Mouse (Mus musculus) neural tube, embryonic 14.5 days (tissue): ENCODE data around the gene Dlx4. TPM values are rescaled to one million over a fixed set of nuclear protein-coding genes. Genes with fewer than 3 reads are reported as not detected.

Experiments used
- ATAC-seq: fragments of 200-750 bp; cut with Nextera tagmentation; 2 replicates; pipeline ENCODE4 v1.8.0; 2017; ENCODE audit warnings: low read depth, mild to moderate bottlenecking, moderate TSS enrichment, moderate library complexity
- H3K27ac ChIP-seq: fragments of 300-500 bp; sonication (generic); 2 replicates; pipeline ENCODE4 v1.5.1; 2014; ENCODE audit warnings: low read depth, mild to moderate bottlenecking, control low read depth, low read length, moderate library complexity, mixed read lengths
- H3K27me3 ChIP-seq: fragments of 300-500 bp; sonication (generic); 2 replicates; pipeline ENCODE4 v1.6.1; 2014; ENCODE audit warnings: low read length; ENCODE audit not compliant: control insufficient read depth, insufficient read depth
- H3K36me3 ChIP-seq: fragments of 300-500 bp; sonication (generic); 2 replicates; pipeline ENCODE4 v1.6.1; 2014; ENCODE audit warnings: low read length, mixed read lengths; ENCODE audit not compliant: control insufficient read depth, insufficient read depth
- H3K4me1 ChIP-seq: fragments of 300-500 bp; sonication (generic); 2 replicates; pipeline ENCODE4 v1.6.1; 2014; ENCODE audit warnings: low read length; ENCODE audit not compliant: control insufficient read depth, insufficient read depth
- H3K4me2 ChIP-seq: fragments of 300-500 bp; sonication (generic); 2 replicates; pipeline ENCODE4 v1.6.1; 2014; ENCODE audit warnings: mild to moderate bottlenecking, low read depth, low read length, control low read depth
- H3K4me3 ChIP-seq: fragments of 300-500 bp; sonication (generic); 2 replicates; pipeline ENCODE4 v1.5.1; 2014; ENCODE audit warnings: low read depth, low read length, control low read depth, mixed read lengths
- H3K9ac ChIP-seq: fragments of 300-500 bp; sonication (generic); replicated peaks from 2 replicates; pipeline ENCODE4 v1.6.1; 2014; ENCODE audit warnings: low read depth, mild to moderate bottlenecking, control low read depth, low read length, mixed read lengths
- H3K9me3 ChIP-seq: fragments of 300-500 bp; sonication (generic); 2 replicates; pipeline ENCODE4 v1.6.1; 2016; ENCODE audit warnings: low read length; ENCODE audit not compliant: control insufficient read depth
- WGBS: fragments of 180-500 bp; shearing (Covaris S2); extraction: QIAGEN DNeasy Blood & Tissue Kit; methylation state at CpG from one replicate; pipeline ENCODE4 v1.1.7; 2014; 5-methylcytosine and 5-hydroxymethylcytosine counted together
- polyA plus RNA-seq: library from polyadenylated mRNA; unstranded; fragments of >200 nt; fragmentation: Nextera tagmentation; extraction: Ambion mirVana; gene quantifications from 2 replicates; pipeline ENCODE4 v1.2.1, GENCODE M21; 2014

Gene Dlx4
- polyA plus RNA-seq, 1 experiment from 2014 or later, result not detected

DNA sequence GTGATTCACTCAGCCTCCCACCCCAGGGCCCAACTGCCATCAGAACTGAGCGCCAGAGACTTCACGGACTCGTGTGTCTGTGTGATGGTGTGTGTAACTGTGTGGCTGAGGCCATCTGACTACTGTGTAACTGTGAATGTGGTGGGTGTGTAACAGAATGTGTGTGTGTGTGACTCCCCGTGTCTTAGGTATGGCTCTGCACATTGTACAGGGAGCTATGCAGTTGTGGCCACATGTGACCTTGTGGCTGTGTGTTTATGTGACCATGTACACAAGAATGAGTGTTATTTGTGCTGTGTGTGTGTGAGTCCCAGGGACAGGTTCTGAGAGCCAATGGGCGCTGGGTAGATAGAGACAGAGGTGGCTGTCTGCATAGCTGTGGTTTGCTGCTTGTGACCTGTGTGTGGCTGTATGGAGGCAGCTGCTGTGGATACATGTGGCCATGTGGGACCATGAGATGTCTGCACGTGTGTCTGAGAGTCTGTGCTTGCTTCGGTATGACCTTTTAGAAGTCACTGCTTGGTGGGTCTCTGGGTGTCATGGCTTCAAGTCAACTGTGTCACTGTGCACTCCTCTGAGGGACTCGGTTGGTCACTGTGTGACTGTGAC lies 13.8 kb upstream of the Dlx4 start:
- H3K9me3 ChIP-seq, result no peaks in the 10 kb centered on the region
- H3K4me1 ChIP-seq, result no peaks in the 10 kb centered on the region
- H3K27ac ChIP-seq, result no peak overlapping the region
- WGBS, result 85% methylated on average over 8 of the region's 8 CpGs
- H3K4me2 ChIP-seq, result no peak overlapping the region
- H3K27me3 ChIP-seq, result no peaks in the 10 kb centered on the region
- H3K9ac ChIP-seq, result no peak overlapping the region
- ATAC-seq, result no peak
- no peaks in the 10 kb centered on the region for H3K36me3 ChIP-seq
- no peak overlapping the region for H3K4me3 ChIP-seq

DNA sequence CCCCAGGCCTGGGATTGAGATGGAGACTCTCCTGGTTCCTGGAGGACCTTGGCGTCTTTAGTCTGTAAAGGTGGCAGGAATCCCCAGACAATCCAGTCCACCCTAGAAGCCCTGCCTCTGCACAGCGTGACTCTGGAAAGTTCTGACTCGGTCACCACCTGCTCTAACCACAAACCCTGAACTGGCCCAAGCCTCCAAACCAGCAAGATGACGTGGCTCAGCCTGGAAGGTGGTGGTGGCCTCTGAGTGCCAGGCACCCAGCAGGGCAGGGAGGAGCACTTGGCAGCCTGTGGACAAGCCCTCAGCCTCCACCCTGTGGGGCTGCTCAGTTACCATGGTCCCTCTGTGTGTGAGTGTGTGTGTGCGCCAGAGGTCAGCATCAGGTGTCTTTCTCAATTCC lies 11.8 kb upstream of the Dlx4 start:
- Histone ChIP-seq H3K4me3 (no peak overlapping the region), H3K9ac (no peak overlapping the region), H3K36me3 (no peaks in the 10 kb centered on the region), H3K9me3 (no peaks in the 10 kb centered on the region), H3K4me1 (no peaks in the 10 kb centered on the region), H3K27ac (no peak overlapping the region), H3K4me2 (no peak overlapping the region), H3K27me3 (no peaks in the 10 kb centered on the region)
- WGBS, result 79% methylated on average over 5 of the region's 5 CpGs
- ATAC-seq, result no peak

DNA sequence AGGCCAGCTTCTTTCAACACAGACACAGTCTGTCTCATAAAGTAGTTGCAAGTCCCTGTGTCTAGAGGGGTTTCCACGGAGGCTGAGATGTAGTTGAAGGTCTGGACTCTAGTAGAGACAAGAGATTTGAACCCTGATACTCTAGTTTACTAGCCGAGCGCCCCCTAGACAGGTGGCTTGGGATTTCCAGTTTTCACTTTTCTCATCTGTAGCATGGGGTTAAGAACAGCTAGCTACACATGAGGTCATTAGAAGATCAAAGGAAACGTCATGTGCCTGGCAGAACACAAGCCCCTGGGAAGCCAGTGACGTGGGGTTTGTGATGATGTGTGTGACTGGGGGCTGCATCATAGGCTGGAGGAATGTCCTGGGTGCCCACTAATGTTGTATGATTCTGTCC lies 11.3 kb upstream of the Dlx4 start:
- Histone ChIP-seq H3K9ac (no peak overlapping the region), H3K27ac (no peak overlapping the region), H3K4me2 (no peak overlapping the region), H3K9me3 (no peaks in the 10 kb centered on the region), H3K36me3 (no peaks in the 10 kb centered on the region), H3K4me1 (no peaks in the 10 kb centered on the region), H3K27me3 (0 out of 2 replicates have a peak, but pooled peaks cover 1% of the 10 kb centered on the region), H3K4me3 (no peak overlapping the region)
- no peak for ATAC-seq
- WGBS, result 59% methylated on average over 5 of the region's 5 CpGs

DNA sequence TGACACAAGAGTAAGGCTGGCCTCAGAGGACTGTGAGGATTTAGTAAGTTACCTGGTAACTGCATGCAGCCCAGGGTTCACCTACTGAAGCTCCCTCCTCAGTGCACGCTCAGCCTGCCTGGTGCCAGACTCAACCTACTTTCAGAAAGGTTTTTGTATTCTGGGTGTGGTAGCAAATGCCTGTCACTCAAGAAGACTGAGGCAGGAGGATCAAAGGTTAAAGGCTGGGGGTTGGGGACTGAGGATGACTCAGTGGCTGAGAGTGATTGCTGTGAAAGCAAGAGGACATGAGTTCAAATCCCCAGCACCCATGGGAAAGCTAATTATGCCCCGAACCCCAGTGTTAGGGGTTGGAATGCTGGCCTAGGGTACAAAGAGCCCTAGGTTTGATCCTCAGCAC lies 9.4 kb upstream of the Dlx4 start:
- Histone ChIP-seq H3K27ac (no peak overlapping the region), H3K4me2 (no peak overlapping the region), H3K9me3 (no peaks in the 10 kb centered on the region), H3K9ac (no peak overlapping the region), H3K36me3 (no peaks in the 10 kb centered on the region), H3K4me1 (no peaks in the 10 kb centered on the region), H3K4me3 (no peak overlapping the region), H3K27me3 (peaks cover 16% of the 10 kb centered on the region)
- no peak for ATAC-seq
- 79% methylated on average over 2 of the region's 2 CpGs for WGBS

DNA sequence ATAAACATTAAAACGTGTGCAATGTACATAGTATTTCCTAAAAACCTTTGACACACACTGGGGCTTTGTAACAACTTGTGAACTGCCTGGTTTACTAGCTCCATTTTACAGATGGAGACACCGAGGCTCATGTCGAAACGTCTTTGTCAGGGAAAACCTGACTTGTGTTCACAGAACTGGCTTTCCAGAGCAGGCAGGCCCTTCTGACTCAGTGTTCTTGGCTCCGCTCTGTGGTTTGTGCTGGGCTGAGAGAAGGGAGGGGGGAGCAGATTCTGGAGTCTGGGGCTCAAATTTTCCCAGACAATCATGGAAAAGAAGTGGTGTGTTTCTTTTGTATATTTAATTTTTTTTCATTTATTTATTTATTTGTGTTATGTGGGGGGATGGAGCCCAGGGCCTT lies 7.6 kb upstream of the Dlx4 start:
- Histone ChIP-seq H3K4me1 (no peaks in the 10 kb centered on the region), H3K27me3 (peaks cover 23% of the 10 kb centered on the region), H3K4me2 (no peak overlapping the region), H3K36me3 (no peaks in the 10 kb centered on the region), H3K4me3 (no peak overlapping the region), H3K9ac (no peak overlapping the region), H3K27ac (no peak overlapping the region), H3K9me3 (no peaks in the 10 kb centered on the region)
- WGBS, result 84% methylated on average over 5 of the region's 5 CpGs
- ATAC-seq, result no peak

DNA sequence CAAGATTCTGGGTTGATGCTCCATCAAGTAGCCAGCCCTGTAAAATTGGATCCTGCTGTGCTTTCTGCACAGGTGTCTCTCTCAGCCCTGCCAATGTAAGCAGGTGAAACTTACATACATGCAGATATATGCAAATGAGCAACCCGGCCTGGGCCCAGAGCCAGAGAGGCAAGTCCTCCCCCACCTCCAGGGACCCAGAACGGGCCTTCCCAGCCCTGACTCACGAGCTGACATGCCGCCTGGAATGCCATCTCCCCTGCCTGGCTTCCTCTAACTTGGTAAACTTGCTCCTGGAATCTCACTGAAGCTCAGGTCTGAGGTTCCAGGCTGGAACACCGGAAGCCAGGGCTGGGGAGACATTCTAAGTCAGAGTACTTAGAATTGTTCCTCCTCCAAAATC lies 7.1 kb upstream of the Dlx4 start:
- 28% methylated on average over 5 of the region's 5 CpGs for WGBS
- H3K9me3 ChIP-seq, result no peaks in the 10 kb centered on the region
- no peaks in the 10 kb centered on the region for H3K4me1 ChIP-seq
- H3K27me3 ChIP-seq, result peaks cover 28% of the 10 kb centered on the region
- no peak overlapping the region for H3K27ac ChIP-seq
- no peaks in the 10 kb centered on the region for H3K36me3 ChIP-seq
- ATAC-seq, result no peak
- no peak overlapping the region for H3K9ac ChIP-seq
- no peak overlapping the region for H3K4me2 ChIP-seq
- H3K4me3 ChIP-seq, result no peak overlapping the region

DNA sequence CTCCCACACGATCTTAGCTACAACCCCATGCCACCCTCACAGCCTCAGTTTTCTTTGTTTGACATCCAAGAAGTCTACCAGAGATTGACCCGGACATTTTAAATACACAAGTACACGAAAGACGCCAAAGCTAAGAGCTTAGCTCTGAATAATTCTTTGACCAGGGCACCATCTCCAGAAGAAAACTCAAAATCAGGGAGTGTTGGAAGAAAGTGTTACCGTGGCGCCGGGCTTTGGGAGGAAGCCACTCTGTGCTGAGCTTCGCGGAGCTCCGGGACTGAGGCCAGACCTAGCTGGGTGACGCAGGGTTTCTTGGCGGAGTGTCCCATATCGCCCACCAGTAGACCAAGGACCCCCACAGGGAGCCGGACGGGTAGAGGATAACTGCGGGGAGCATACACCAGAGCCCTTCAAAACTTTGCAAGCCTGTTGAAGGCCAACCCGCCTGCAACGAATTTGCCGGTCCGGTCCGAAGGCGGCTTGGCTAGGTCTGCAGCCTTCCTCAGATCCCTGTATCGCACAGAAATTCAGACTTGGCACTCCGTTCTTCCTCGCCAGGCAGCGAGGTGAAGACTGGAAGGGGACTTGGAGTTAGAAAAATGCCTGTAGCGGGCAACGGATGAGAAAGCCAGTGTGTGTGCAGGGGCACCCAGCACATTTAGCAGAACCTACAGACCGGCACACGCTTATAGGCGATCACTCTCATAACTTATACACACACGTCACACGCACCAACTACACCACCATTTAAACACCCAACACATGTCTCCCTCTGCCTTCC lies 4.4 kb upstream of the Dlx4 start:
- no peaks in the 10 kb centered on the region for H3K9me3 ChIP-seq
- H3K4me2 ChIP-seq, result no peak overlapping the region
- H3K9ac ChIP-seq, result no peak overlapping the region
- H3K36me3 ChIP-seq, result no peaks in the 10 kb centered on the region
- peaks cover 7% of the 10 kb centered on the region; the same call in 1 of the 2 replicates for H3K4me1 ChIP-seq
- WGBS, result 2% methylated on average over 33 of the region's 33 CpGs
- H3K27me3 ChIP-seq, result peaks cover 50% of the 10 kb centered on the region
- H3K27ac ChIP-seq, result no peak overlapping the region
- no peak for ATAC-seq
- no peak overlapping the region for H3K4me3 ChIP-seq

DNA sequence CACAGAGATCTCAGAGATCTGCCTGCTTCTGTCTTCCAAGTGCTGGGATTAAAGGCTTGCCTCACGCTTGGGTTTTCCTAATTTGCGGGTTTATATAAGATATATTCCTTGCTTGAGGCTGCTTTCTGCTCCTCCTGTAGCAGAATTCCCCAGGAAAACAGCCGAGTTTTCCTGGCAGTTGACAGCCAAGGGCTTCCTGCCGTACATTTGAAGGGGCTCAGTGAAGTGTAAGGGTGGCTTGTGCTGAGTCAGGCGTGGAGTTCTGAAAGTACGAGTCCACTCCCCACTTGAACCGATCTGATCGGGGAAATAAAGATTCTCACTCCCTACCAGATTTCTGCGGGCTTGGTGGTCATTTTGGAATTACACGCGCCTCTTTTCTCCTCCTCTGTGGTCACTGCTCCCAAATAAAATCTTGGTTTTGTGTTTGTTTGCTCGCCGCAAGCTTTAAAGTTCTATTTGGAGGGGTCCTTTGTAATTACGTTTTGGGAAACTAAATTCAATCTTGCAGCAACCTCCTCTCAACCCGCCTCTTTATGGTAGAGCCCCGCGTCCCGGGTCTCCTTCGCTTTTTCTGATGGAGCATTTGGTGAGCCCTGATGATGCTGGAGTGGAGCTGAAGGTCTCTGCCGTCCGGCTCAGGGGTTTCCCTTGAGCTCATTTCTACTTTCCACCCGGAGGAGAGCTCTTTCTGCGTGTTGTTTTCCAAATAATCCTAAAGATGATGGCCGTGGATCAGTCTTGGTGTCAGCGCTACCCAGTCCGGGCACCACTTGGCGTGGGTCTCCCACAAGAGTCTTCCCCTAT lies 3.6 kb upstream of the Dlx4 start:
- H3K9ac ChIP-seq, result no peak overlapping the region
- no peak overlapping the region for H3K27ac ChIP-seq
- H3K27me3 ChIP-seq, result peaks cover 54% of the 10 kb centered on the region
- no peaks in the 10 kb centered on the region for H3K36me3 ChIP-seq
- H3K4me3 ChIP-seq, result no peak overlapping the region
- WGBS, result 1% methylated on average over 27 of the region's 27 CpGs
- no peak overlapping the region for H3K4me2 ChIP-seq
- no peaks in the 10 kb centered on the region for H3K9me3 ChIP-seq
- ATAC-seq, result no peak
- peaks cover 7% of the 10 kb centered on the region; the same call in 1 of the 2 replicates for H3K4me1 ChIP-seq

DNA sequence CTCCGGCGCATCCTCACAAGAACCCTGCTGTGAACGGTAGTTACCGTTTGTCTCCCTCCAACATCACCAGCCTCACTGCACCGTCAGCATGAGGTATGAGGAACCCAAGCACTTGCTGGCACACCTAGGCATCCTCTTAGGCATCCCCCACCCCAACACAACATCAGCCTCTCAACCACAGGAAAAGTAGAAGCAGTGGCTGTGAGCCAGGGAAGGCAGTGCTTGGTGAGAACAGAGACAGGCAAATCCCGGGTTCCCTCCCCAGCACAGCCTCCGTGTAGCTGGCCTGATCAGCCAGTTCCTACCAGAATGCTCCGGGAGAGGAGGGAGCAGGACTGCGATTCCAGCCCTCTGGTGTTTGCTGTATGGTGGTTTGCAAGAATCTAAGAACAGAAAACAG lies 2.7 kb upstream of the Dlx4 start:
- H3K4me3 ChIP-seq, result no peak overlapping the region
- H3K9me3 ChIP-seq, result no peaks in the 10 kb centered on the region
- H3K27me3 ChIP-seq, result peaks cover 63% of the 10 kb centered on the region
- H3K4me1 ChIP-seq, result peaks cover 7% of the 10 kb centered on the region; the same call in 1 of the 2 replicates
- no peak overlapping the region for H3K4me2 ChIP-seq
- WGBS, result 1% methylated on average over 9 of the region's 9 CpGs
- ATAC-seq, result no peak
- no peaks in the 10 kb centered on the region for H3K36me3 ChIP-seq
- no peak overlapping the region for H3K27ac ChIP-seq
- no peak overlapping the region for H3K9ac ChIP-seq
